Mouse (Mus musculus): ENCODE data around the gene A430005L14Rik.

DNA sequence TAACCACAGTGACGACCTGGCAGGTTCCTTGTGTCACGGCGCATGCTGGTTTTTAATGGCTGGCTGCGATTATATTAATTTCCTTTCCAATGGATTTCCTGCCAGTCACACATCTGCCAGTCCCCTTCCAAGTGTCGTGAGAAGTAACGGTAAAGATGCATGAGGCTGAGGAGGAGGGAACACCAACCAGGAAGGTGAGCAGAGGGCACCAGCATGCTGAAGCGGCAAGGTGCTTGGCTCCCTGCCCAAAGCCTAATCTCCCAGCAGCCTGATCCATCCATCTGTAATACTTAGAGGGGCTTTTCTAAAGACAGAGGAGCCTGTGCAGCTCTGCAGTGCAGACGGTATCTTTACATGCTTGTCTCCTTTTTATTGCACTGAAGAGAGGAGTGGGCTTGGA, 1.4 kb upstream of the A430005L14Rik start:
- TF ChIP-seq CTCF (IDR thresholded peaks at IDR 0.05; ENCODE audit: borderline replicate concordance, control insufficient read depth, extremely low read depth, insufficient read depth, low read length, poor library complexity), result no peak
- TF ChIP-seq POLR2A (IDR thresholded peaks at IDR 0.05; ENCODE audit: control insufficient read depth, extremely low read depth, insufficient read depth, low read length, poor library complexity), result no peak
